Mouse (Mus musculus) regulatory T cell (primary cell): ENCODE data around the gene Sprr2a2.
"Not testable (repeated sequence)": the region's sequence is repeated elsewhere in the genome, so short reads cannot be mapped to it uniquely, and the experiment has no call there.

Experiments used
- in situ Hi-C: fragments of 300-600 bp; cut with MboI, MseI; formaldehyde crosslinking; loops from one replicate; pipeline ENCODE4 v1.15.1; 2025; ENCODE audit warnings: high pct_unique_total_duplicates

Gene Sprr2a2

DNA sequence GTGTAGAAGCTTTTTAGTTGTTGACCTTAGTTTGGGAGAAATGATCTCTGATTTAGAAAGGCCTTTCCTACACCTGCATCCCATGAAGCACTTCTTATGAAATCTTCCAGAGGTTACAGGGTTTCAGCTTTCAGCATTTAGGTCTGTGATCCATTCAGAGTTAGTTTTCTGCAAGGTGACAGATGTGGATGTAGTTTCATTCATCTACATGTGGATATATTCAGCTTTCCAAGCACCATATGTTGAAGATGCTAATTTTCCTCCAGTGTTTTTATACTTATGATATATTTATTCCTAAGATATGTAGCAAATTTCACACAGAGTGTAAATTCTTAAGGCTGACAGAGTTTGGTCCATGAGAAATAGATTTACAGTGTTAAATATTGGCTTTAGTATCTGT is 57.8 kb downstream of the Sprr2a2 start:
- in situ Hi-C loops = loop anchor here (5.0 kb wide), 1 partner anchor 76 kb away; no protein-coding TSS in a partner anchor

DNA sequence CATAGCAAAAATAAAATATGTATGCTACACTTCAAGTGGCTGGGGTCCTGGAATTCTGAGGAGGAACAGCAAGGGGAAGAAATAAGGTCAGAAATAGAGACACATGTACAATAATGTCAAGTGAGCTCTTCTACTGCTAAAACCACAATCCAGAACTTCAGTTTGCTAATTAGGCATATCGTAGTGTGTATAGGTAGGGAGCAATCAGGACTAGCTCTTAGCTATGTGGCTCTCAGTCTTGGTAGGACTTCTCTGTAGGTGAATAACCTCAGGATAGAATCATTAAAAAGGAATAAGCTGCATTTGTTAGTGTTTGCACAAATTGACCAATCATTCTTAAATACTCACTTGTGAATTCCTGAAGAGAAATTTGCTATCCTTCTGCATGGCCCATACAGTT is 58.3 kb downstream of the Sprr2a2 start:
- in situ Hi-C loops = loop anchor here (5.0 kb wide), 1 partner anchor 77 kb away; no protein-coding TSS in a partner anchor

DNA sequence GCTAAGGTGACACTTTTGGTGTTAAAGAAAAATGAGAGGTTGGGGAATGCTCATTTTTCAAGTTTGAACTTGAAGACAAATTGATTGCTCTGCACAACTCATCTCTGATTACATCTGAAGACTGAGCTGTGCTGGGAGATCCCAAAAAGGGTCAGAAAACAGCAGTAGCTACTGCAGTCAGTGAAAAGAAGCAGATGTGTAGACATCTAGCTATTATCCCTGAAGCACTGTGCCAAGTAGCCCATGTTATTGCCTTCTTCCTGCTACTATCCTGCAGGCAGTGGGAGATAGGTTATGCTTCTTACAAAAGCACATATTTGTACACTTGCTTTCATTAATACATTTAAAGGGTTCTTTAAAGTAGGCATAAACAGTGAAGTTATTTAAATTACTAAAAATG is 63.9 kb downstream of the Sprr2a2 start:
- in situ Hi-C loops = not testable (repeated sequence)

DNA sequence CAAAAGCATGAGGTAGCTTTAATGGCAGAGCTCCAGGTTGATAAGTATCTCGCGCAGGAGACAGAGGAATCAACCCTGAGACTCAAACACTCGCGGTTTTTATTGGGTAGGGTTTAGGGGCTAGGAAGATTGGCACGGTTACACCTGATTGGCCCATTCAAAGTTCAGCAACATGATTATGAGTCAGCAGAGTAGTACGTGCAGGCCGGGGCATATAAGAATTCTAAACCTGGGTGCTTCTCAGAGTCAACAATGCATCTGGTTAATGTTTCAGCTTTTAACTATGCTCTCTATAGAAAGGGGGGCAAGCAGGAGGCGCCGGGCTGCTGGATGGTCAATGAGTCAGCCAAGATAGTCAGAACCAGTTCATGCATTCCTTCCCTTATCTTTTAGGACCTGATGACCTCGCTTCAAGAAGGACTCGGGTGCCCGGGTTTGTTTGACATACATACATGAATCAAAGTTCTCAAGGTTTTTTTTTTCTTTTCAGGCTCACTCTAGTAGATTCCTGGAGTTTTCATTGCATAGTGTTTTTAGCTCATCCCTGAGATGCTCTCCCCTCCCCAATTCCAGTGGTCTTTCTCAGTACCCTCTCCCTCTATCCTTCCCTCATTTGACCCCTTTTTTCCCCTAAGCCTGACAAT is 65.4 kb downstream of the Sprr2a2 start:
- in situ Hi-C loops = not testable (repeated sequence)

DNA sequence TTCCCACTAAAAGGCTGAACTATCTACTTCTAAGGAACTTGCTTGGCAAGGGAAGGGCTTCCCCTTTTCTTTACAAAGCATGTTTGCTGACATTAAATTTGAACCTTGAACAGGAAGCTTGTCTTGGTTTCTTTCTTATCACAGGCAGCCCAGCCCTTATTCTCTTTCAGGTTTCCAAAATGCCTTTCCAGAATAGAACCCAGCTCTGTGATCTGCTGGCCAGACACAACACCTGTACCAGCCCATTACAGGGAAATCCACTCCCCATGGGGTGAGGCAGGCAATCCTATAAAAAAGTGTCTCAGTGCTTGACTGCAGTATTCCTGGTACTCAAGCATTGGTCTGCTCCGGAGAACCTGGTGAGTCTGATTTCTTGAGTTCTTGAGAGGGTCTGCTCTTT is 69.4 kb downstream of the Sprr2a2 start, which contains the start of gene Sprr2a3:
TSS of gene Sprr2a3 (plus strand) at position 317 of the 400 bp plus-strand sequence.
- in situ Hi-C loops = loop anchor here (5.0 kb wide), 1 partner anchor 33 kb away; no protein-coding TSS in a partner anchor

DNA sequence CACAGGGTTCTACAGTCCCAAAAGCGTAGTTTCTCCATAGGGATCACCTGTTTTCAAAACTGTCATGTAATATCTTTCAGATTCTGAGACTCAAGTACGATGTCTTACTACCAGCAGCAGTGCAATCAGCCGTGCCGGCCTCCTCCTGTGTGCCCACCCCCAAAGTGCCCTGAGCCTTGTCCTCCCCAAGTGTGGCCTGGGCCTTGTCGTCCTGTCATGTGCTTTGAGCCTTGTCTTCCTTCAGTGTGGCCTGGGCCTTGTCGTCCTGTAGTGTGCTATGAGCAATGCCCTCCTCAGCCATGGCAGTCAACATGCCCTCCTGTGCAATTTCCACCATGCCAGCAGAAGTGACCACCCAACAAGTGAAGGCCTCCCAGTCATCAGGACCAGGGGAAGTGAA is 72.8 kb downstream of the Sprr2a2 start:
- in situ Hi-C loops = loop anchor here (5.0 kb wide), 1 partner anchor 36 kb away; no protein-coding TSS in a partner anchor
